Mouse (Mus musculus) liver, embryonic 16.5 days (tissue): Measurements from ENCODE around the gene Rab13. TPM values are rescaled to one million over a fixed set of nuclear protein-coding genes. Genes with fewer than 3 reads are reported as not detected.
"Not testable (repeated sequence)": the region's sequence is repeated elsewhere in the genome, so short reads cannot be mapped to it uniquely, and the experiment has no call there.

Source experiments
- ATAC-seq: fragments of 200-750 bp; cut with Nextera tagmentation; 2 replicates; pipeline ENCODE4 v1.8.0; 2017; ENCODE audit warnings: low read depth, mild to moderate bottlenecking, moderate number of reproducible peaks, moderate library complexity
- H3K27ac ChIP-seq: fragments of 300-500 bp; sonication (generic); 2 replicates; pipeline ENCODE4 v1.5.1; 2014; ENCODE audit warnings: mild to moderate bottlenecking, low read length
- H3K27me3 ChIP-seq: fragments of 300-500 bp; sonication (generic); 2 replicates; pipeline ENCODE4 v1.6.1; 2014; ENCODE audit warnings: low read depth, low read length, mixed read lengths; ENCODE audit not compliant: control insufficient read depth, insufficient read depth
- H3K36me3 ChIP-seq: fragments of 300-500 bp; sonication (generic); 2 replicates; pipeline ENCODE4 v1.6.1; 2014; ENCODE audit warnings: mild to moderate bottlenecking; ENCODE audit not compliant: control insufficient read depth, insufficient read depth
- H3K4me1 ChIP-seq: fragments of 300-500 bp; sonication (generic); 2 replicates; pipeline ENCODE4 v1.6.1; 2014; ENCODE audit warnings: low read depth, low read length, mixed read lengths; ENCODE audit not compliant: control insufficient read depth
- H3K4me2 ChIP-seq: fragments of 300-500 bp; sonication (generic); 2 replicates; pipeline ENCODE4 v1.6.1; 2014; ENCODE audit warnings: low read depth, low read length, mixed read lengths
- H3K4me3 ChIP-seq: fragments of 300-500 bp; sonication (generic); 2 replicates; pipeline ENCODE4 v1.5.1; 2014; ENCODE audit warnings: low read depth, mild to moderate bottlenecking, low read length
- H3K9ac ChIP-seq: fragments of 300-500 bp; sonication (generic); 2 replicates; pipeline ENCODE4 v1.6.1; 2014; ENCODE audit warnings: low read depth, low read length
- H3K9me3 ChIP-seq: fragments of 300-500 bp; sonication (generic); replicated peaks from 2 replicates; pipeline ENCODE4 v1.6.1; 2016; ENCODE audit warnings: low read length; ENCODE audit not compliant: control insufficient read depth
- WGBS: fragments of 180-500 bp; shearing (Covaris S2); extraction: QIAGEN DNeasy Blood & Tissue Kit; methylation state at CpG from one replicate; pipeline ENCODE4 v1.1.7; 2014; ENCODE audit not compliant: insufficient replicate concordance; 5-methylcytosine and 5-hydroxymethylcytosine counted together
- polyA plus RNA-seq: library from polyadenylated mRNA; unstranded; fragments of >200 nt; fragmentation: Nextera tagmentation; extraction: Ambion mirVana; gene quantifications from 2 replicates; pipeline ENCODE4 v1.2.1, GENCODE M21; 2015

Gene Rab13
- polyA plus RNA-seq, 1 experiment from 2014 or later, result 3.8 TPM

- 54% methylated on average over 1 of the region's 1 CpGs for WGBS
- not testable (repeated sequence) for H3K9ac ChIP-seq, H3K27ac ChIP-seq, H3K27me3 ChIP-seq, H3K4me2 ChIP-seq, H3K9me3 ChIP-seq, ATAC-seq, H3K4me3 ChIP-seq, H3K36me3 ChIP-seq
- peaks cover 19% of the 10 kb centered on the region for H3K4me1 ChIP-seq
Measured at GRCm38 (mm10) chr3:90253174-90253573, 39.7 kb downstream of the Rab13 start.

- 2% methylated on average over 40 of the region's 40 CpGs for WGBS
- no peaks in the 10 kb centered on the region for H3K27me3 ChIP-seq
- H3K9me3 ChIP-seq, result no peaks in the 10 kb centered on the region
- peak within 1 kb of the TSS; percentile 85 for H3K9ac ChIP-seq
- H3K4me3 ChIP-seq, result peak within 1 kb of the TSS; percentile 83
- peaks cover 12% of the 10 kb centered on the region for H3K4me1 ChIP-seq
- peak; percentile 99 for ATAC-seq
- no peaks in the 10 kb centered on the region; the same call in 1 of the 2 replicates for H3K36me3 ChIP-seq
- peak within 1 kb of the TSS; percentile 85 for H3K27ac ChIP-seq
- H3K4me2 ChIP-seq, result peak within 1 kb of the TSS; percentile 85
Measured at GRCm38 (mm10) chr3:90253653-90254418, 40.3 kb downstream of the Rab13 start, which contains the start of gene Crtc2. Crtc2 (plus strand) TSS chr3:90254163.

GRCm38 (mm10) chr3:90254419-90255193, 41.1 kb downstream of the Rab13 start:
- Histone ChIP-seq H3K9ac (peak overlapping the region; percentile 85), H3K4me2 (peak overlapping the region; percentile 85), H3K9me3 (no peaks in the 10 kb centered on the region), H3K4me3 (peak overlapping the region; percentile 83), H3K27me3 (no peaks in the 10 kb centered on the region), H3K27ac (peak overlapping the region; percentile 85), H3K4me1 (peaks cover 7% of the 10 kb centered on the region), H3K36me3 (peaks cover 4% of the 10 kb centered on the region)
- peak; percentile 66 for ATAC-seq
- under 1% methylated on average over 41 of the region's 41 CpGs for WGBS

GRCm38 (mm10) chr3:90255194-90255565, 41.7 kb downstream of the Rab13 start:
- H3K9me3 ChIP-seq, result no peaks in the 10 kb centered on the region
- no peak for ATAC-seq
- peak overlapping the region; percentile 85 for H3K4me2 ChIP-seq
- H3K27ac ChIP-seq, result peak overlapping the region; percentile 85
- no peaks in the 10 kb centered on the region for H3K27me3 ChIP-seq
- 6% methylated on average over 2 of the region's 2 CpGs for WGBS
- peak overlapping the region; percentile 85 for H3K9ac ChIP-seq
- H3K4me1 ChIP-seq, result peaks cover 7% of the 10 kb centered on the region
- peaks cover 5% of the 10 kb centered on the region; the same call in 1 of the 2 replicates for H3K36me3 ChIP-seq
- peak overlapping the region; percentile 83 for H3K4me3 ChIP-seq

GRCm38 (mm10) chr3:90255784-90256353, 42.4 kb downstream of the Rab13 start:
- Histone ChIP-seq H3K4me2 (no peak overlapping the region), H3K4me1 (peaks cover 7% of the 10 kb centered on the region), H3K36me3 (peaks cover 5% of the 10 kb centered on the region), H3K27ac (no peak overlapping the region), H3K9ac (no peak overlapping the region), H3K9me3 (no peaks in the 10 kb centered on the region), H3K4me3 (no peak overlapping the region), H3K27me3 (no peaks in the 10 kb centered on the region)
- 86% methylated on average over 14 of the region's 14 CpGs for WGBS
- ATAC-seq, result no peak

- no peak overlapping the region for H3K4me3 ChIP-seq
- ATAC-seq, result no peak
- no peaks in the 10 kb centered on the region for H3K27me3 ChIP-seq
- H3K9me3 ChIP-seq, result no peaks in the 10 kb centered on the region
- H3K27ac ChIP-seq, result no peak overlapping the region
- H3K36me3 ChIP-seq, result peaks cover 5% of the 10 kb centered on the region
- H3K4me1 ChIP-seq, result peaks cover 7% of the 10 kb centered on the region
- H3K4me2 ChIP-seq, result no peak overlapping the region
- H3K9ac ChIP-seq, result no peak overlapping the region
- WGBS, result 77% methylated on average over 19 of the region's 19 CpGs
Measured at GRCm38 (mm10) chr3:90256731-90257530, 43.4 kb downstream of the Rab13 start.

- H3K27me3 ChIP-seq, result no peaks in the 10 kb centered on the region
- no peaks in the 10 kb centered on the region for H3K9me3 ChIP-seq
- peak overlapping the region; percentile 1; the same call in 1 of the 2 replicates for H3K27ac ChIP-seq
- H3K4me2 ChIP-seq, result no peak overlapping the region
- WGBS, result 68% methylated on average over 4 of the region's 4 CpGs
- H3K36me3 ChIP-seq, result peaks cover 5% of the 10 kb centered on the region
- ATAC-seq, result peak; percentile 9; the same call in 1 of the 2 replicates
- no peak overlapping the region for H3K4me3 ChIP-seq
- H3K4me1 ChIP-seq, result peaks cover 7% of the 10 kb centered on the region
- no peak overlapping the region for H3K9ac ChIP-seq
Measured at GRCm38 (mm10) chr3:90258521-90258920, 45.0 kb downstream of the Rab13 start.

GRCm38 (mm10) chr3:90263121-90263771, 49.8 kb downstream of the Rab13 start:
- Histone ChIP-seq H3K4me2 (no peak overlapping the region), H3K9ac (no peak overlapping the region), H3K4me1 (peaks cover 22% of the 10 kb centered on the region), H3K36me3 (peaks cover 5% of the 10 kb centered on the region), H3K4me3 (no peak overlapping the region), H3K27ac (no peak overlapping the region), H3K9me3 (no peaks in the 10 kb centered on the region), H3K27me3 (no peaks in the 10 kb centered on the region)
- ATAC-seq, result no peak
- WGBS, result 78% methylated on average over 5 of the region's 5 CpGs
